Mouse (Mus musculus) small intestine, adult 2 months (tissue): Measurements from ENCODE around the gene Znrf2.

Source experiments
- CTCF ChIP-seq: fragments of 200-500 bp; IDR thresholded peaks from 2 replicates; pipeline ENCODE4 v1.5.1; 2012; ENCODE audit warnings: low read depth, mild to moderate bottlenecking, control low read depth, inconsistent platforms, low read length, moderate library complexity, mixed read lengths; ENCODE audit not compliant: insufficient replicate concordance, insufficient read length; ENCODE audit errors: extremely low read depth
- POLR2A ChIP-seq: fragments of 200-500 bp; IDR thresholded peaks from 2 replicates; pipeline ENCODE4 v1.6.1; 2012; ENCODE audit warnings: low read depth, mild to moderate bottlenecking, control low read depth, inconsistent platforms, low read length, moderate library complexity

DNA sequence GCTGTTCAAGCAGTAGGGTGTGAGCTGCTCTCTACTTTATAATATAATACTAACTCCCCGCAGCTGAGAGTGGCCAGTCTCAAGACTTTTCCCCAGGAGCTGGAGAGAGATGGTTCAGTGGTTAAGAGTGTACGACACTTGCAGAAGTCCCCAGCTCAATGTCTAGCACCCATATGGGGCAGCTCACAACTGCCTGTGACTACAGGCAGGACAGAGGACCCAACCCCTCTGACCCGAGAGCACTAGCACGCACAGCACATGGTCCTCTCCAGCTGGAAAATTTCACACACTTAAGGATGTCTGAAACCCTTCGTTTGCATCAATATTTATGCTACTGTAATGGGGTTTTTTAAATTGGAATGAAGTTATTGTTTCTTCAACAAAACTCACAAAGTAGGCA, 56.3 kb downstream of the Znrf2 start:
- no peak for TF ChIP-seq CTCF
- no peak for TF ChIP-seq POLR2A
